Mouse (Mus musculus) layer of hippocampus, adult 11-12 months (tissue): Measurements from ENCODE around the gene Mn1.

Experiments
- DNase-seq: peaks from one replicate; pipeline ENCODE4 v3.0.0; 2022; ENCODE audit warnings: low spot score

Gene Mn1

DNA sequence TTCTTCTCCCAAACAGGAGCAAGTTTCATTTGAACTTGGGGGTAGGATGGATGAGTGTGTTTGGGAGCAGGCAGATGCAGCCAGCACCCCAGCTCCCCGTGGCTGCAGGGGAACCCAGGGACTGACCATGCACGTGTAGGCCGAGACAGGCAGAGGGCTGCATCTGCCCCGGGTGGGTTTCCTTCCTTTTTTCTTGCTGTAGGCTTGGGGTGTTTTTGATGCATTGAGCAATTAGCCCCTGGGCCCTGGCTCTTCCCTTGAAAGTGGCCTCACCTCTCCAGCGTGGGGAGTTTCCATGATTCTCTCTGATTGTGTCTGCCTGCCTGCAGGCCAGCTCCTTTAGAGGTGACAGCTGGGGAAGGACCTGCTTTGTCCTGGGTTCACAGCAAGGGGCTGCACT is 15.7 kb downstream of the Mn1 start:
- DNase-seq: no peak

GRCm38 (mm10) chr5:111434342-111434842 is 17.2 kb downstream of the Mn1 start:
- DNase-seq: no peak

- no peak for DNase-seq
Measured at GRCm38 (mm10) chr5:111436260-111436659, 19.1 kb downstream of the Mn1 start.

GRCm38 (mm10) chr5:111437205-111437604 is 20.0 kb downstream of the Mn1 start:
- no peak for DNase-seq

- DNase-seq: no peak
Measured at GRCm38 (mm10) chr5:111438336-111438735, 21.2 kb downstream of the Mn1 start.

GRCm38 (mm10) chr5:111438821-111439220 is 21.7 kb downstream of the Mn1 start:
- no peak for DNase-seq

GRCm38 (mm10) chr5:111440264-111440663 is 23.1 kb downstream of the Mn1 start:
- no peak for DNase-seq

DNA sequence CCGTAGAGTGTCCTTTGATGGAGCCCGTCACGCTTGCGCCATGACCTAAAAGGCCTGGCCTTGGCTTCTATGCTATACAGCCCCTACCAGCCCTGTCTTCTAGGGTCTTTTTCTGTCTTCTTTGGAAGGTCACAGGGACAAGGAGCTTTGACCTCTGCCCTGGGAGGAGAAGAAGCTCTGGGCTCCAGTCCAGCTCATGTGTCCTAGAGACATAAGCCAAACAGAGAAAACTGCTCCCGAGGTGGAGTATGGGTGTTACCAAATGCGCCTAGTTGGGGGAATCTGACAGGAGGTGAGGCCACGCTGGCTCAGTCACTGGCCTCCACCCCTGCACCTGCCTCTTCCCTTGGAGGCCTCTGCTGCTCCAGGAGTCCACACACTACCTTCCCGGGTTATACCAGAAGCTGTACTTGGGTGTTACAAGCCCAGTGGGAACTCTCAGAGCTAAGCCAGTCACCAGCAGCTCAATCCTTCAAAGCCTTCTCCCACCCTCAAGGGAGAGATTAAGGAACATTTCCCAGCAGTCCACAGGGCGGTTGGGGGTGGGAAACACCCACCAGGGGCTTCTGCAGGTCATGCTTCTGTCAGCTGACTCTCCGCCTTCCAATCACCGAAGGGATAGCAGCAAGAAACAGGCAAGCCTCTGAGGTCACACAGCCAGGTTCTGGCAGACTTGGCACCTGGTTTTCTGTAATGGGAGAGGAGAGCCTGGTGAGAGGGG is 25.1 kb downstream of the Mn1 start:
- no peak for DNase-seq

DNA sequence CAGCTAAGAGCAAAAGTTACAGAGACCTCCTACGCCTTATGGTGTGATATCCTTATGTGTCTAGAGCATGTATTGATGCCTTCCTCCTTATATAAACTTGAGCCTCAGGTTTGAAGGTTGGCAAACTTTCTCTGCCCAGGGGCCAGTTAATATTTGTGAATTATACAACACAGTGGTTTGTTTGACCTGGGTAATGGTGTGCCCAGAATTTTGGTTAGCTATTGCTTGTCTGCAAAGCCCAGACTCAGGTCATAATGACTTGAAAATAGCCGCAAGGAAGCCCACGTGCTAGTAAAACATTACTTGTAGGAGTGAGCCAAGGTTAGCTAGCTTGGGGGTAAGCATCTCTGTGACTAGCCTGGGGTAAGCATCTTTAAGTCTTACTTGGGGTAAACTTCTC is 26.5 kb downstream of the Mn1 start:
- no peak for DNase-seq

- no peak for DNase-seq
Measured at GRCm38 (mm10) chr5:111444361-111444760, 27.2 kb downstream of the Mn1 start.

- DNase-seq: no peak
Measured at GRCm38 (mm10) chr5:111446652-111447051, 29.5 kb downstream of the Mn1 start.

DNA sequence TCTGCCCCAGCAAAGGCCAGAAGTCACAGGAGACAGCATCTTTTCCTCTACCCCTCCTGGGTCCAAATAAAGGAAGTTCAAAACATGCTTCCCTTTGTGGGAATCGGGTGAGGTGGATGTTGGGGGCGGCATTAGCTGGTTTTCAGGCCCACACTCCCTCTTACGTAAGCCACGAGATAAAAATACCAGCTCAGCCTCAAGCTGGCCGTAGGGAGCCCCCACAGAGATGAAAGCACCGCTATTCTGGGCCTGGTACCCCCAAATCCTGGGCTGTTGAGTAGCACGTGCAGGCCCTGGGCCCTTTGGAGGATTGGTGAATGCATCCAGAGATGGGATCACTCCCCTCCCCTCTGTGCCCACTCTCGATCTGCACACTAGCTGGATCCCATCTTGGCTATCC is 32.5 kb downstream of the Mn1 start:
- peak; percentile 35 for DNase-seq

DNA sequence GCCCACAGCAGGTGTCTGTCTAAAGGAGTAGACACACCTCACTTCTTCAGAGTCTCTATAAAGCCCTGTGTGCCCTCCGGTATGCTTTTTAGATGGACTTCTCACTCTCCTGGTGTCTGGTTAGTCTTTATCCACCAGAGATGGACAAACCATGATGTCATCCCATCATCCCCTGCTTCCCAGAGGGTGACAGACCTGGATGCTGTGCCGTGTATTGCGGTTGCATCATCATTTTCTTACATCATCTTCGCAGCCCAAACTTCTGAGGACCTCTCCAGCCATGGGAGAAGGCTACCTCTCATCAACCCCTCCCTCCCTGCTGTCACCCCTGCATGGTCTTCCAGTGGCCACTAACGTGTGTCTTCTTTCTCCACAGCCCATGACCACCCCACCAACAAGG is 37.1 kb downstream of the Mn1 start:
- DNase-seq: no peak

DNA sequence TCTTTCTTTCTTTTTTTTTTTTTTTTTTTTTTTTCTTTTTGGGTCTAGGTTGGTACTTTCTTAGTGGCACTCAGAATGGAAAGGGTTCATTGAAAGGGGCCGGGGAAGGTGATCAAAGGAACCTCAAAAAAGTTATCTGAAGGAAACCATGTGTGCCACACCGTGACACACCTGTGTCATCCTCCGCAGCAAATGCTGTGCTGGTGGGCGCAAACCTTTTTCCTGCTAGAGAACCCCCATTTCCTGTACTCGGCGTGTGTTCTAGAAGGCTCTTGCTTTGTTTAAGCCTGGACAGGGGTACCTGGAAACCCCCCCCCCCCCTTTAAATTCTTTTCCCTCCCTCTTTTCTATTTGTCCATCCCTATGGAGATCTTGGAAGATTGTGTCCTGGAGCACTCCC is 37.7 kb downstream of the Mn1 start:
- DNase-seq: no peak

DNA sequence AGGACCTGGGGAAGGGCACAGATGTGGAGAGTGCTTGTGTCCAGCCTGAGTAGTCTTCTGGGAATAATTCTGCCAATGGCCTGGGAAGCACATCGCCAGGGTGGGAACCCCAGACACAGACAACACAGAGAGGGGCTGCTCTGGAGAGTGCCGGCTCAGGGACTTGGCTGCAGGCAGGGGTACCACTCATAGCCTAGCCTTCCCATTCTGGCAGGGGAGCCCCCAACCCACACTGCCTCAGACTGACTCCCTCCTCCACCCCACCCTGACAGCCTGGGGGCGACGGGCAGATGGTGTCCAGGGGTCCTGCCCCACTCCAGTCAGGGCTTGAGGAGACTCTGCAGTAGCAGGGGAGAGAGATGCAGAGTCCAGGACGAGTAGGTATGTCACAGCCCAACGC is 41.5 kb downstream of the Mn1 start:
- DNase-seq: no peak

DNA sequence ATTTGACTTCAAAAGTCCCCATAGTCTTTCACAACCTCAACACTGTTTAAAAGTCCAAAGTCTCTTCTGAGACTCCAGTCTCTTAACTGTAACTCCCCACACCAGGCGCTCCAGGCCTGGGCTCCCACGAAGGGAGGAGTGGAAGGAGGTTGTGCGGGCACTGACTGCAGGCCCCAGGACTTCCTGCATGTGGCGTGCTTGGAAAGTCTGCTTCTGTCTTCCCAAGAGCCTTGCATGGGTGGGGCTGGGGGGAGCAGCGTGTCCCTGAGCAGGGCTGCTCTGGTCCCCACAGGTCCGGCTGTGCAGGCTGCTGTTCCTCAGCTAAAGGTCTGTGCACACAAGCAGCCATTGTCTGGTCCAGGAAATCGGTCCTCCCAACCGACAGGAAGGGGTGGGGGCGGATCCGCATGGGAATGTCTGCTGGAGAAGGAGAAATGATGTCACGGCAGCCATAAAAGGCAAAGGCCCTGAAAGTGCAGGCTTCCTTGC is 48.7 kb downstream of the Mn1 start:
- no peak for DNase-seq

GRCm38 (mm10) chr5:111466429-111466828 is 49.3 kb downstream of the Mn1 start:
- DNase-seq: no peak

DNA sequence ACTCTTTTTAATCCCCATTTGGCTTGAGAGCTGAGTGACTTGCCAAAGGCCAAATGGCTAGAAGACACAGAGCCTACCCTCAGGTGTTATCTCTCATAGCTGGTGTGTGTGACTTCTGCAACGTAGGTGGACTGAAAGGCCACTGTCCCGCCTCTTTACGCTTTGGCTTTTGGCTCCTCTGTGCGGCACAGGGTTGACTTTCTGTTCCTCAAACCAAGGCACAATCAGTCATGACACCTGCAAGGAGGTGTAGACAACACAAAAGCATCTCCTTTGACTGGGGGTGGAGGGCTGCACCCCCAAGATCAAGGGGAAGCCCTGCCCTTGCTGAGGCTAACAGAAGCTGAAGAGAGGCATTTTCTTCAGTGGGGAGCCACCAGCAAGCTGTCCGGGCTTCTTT is 50.5 kb downstream of the Mn1 start:
- DNase-seq: no peak

DNA sequence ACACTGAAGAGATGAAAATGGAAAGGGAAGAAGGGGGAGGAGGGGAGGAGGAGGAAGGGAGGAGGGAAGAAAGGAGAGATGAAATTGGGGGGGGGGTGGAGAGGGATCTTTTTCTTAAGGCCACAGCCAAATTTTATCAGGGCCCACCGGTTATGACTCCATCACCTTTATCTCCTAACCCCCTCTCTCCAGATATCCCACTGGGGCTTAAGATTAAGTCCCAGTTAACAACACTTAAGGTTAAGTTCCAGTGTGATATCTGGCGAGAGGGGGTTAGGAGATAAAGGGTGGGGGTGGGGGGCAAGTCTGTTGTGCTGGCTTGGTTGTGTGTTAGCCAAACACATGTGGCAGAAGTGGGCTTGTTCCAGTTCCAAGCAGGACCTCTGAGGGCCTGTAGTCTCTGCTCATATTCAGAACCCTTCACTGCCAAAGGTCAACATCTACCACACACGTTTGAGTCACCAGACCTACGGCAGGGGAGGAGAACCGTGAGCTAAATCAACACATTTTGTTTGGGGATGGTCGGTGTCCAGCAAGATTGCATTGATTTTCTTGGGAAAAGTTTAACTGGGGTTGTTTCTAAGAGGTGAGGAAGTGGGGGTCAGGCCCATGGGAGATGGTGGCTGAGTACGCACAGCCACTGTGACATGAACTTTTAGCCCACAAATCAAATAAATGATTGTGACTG is 52.2 kb downstream of the Mn1 start:
- no peak for DNase-seq

DNA sequence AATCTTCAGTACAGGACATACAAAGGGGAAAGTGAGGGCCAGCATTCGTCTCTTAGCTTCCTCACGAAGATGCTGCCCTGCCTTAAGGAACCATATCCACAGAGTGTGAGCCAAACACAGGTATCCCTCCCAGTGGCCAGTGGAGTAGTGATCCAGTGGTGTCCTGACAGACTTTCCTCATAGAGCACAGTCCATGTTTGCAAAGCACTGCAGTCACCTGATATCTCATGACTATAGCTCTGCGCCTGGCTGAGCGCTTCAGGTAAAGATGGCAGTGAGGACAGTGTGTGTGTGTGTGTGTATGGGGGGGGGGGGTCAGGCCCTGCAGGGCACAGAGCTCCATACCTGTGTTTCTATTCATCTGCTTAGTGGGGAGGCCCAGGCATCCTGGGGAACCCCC is 53.7 kb downstream of the Mn1 start:
- DNase-seq: no peak

DNA sequence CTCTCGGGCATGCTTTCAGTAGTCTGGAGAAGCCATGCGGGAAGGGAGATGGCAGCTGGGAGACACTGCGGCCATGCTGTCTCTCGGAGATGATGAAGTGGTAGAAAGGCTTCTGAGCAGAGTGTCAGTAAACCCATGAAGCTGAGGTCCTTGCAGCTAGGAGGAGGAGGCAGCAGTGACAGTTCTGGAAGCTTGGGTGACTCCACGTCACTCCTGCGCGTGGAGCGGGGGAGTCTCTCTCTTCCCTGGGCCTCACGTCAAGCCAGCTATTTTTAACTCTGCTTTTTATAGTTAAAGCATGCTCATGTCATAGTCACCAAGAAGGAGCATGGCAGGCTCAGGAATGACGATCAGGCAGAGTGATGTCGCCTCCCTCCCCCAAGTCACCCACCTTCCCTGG is 56.3 kb downstream of the Mn1 start:
- DNase-seq: peak; percentile 49

- no peak for DNase-seq
Measured at GRCm38 (mm10) chr5:111475721-111476120, 58.6 kb downstream of the Mn1 start.

DNA sequence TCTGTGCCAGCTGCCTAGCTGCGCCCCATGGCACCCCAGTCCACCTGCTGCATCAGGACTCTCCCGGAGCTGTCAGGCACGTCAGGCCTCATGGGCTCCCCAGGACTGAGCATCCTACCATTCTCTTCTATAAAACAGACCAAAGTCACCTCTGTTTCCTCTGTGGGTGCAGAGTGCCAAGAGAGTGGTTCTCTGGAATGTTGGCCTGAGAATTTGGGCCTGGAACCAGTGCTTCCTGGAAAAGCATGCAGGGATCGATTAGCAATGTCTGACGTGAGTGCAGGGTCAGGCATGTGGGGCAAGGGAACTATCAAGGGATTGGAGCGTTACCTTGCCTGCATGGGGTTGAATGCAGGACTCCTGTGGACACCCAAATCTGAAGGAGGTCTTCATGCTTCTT is 59.0 kb downstream of the Mn1 start:
- no peak for DNase-seq

- DNase-seq: no peak
Measured at GRCm38 (mm10) chr5:111485907-111486306, 68.7 kb downstream of the Mn1 start.
